Mouse (Mus musculus): ENCODE measurements at regions not wholly inside any gene's neighbourhood (a gene's known extent, or its start where the extent isn't known, plus 50 kb on each side); places are given as distances from the start of the nearest gene placed in this dataset.

GRCm38 (mm10) chr1:137898397-137898796, 277.1 kb downstream of the Ptprc start:
- TF ChIP-seq CTCF (IDR thresholded peaks at IDR 0.05; ENCODE audit: borderline replicate concordance, control insufficient read depth, extremely low read depth, insufficient read depth, low read length, poor library complexity) = no peak
- peak; percentile 94 for TF ChIP-seq POLR2A (IDR thresholded peaks at IDR 0.05; ENCODE audit: control insufficient read depth, extremely low read depth, insufficient read depth, low read length, poor library complexity)

Measured in thymus, adult 2 months (tissue).